Comparison of ENCODE assay signal across 21 mouse cellular contexts in the genomic region with DNA sequence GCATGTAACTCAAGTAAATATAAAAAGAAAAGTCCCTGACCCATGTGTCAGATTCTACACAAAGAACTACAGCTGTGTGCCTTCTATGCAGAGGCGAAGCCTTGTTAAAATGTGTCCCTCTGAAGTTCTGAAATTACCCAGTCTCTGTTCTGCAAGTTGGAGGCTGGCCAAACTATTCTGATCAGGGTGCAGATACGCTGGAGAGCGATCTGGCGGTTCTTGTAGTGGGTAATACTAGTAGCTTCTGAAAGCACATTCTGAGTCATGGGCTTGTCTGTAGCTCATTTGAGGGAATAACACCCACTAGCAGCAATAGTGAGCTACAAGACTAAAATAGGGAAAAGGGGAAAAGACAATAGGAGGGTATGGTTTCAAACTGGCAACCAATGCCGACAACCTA.
DNase-seq lines count a peak whose midpoint lies in the region; ATAC-seq and TF ChIP-seq lines count a peak whose summit lies in the region.
"Had no signal": no experiment of that assay in that cellular context is flagged by ENCODE, and none has a peak within 500 bp of the region (broad histone marks: within the 10 kb centered on the region; RNA-seq: fewer than 3 reads in every experiment).

No protein-coding gene starts in this region.

- 59% methylated on average over 5 of the region's 5 CpGs for WGBS in lung, embryonic 15.5 days
- 84% methylated on average over 5 of the region's 5 CpGs for WGBS in midbrain, embryonic 16.5 days

- no peak overlapping the region for H3K27ac ChIP-seq in lung, embryonic 15.5 days
- H3K27ac ChIP-seq in CH12.LX (ENCODE audit: insufficient read depth, low read depth): no peak overlapping the region
- no peak overlapping the region for H3K27ac ChIP-seq in midbrain, embryonic 16.5 days (ENCODE audit: low read length)
- H3K27ac ChIP-seq: forebrain, embryonic 13.5 days; midbrain, embryonic 10.5 days; midbrain, embryonic 15.5 days had no signal

- H3K79me2 ChIP-seq in CH12.LX (replicated peaks; ENCODE audit: control insufficient read depth, extremely low read depth, insufficient read depth, poor library complexity, severe bottlenecking): no peaks in the 10 kb centered on the region

- in situ Hi-C loops in CH12.LX (cut with MboI; ENCODE audit: low pct_ligation_motif_present, low pct_unique_long_range_greater_than_20kb, low sequenced_read_pairs): no loop called here

- TF ChIP-seq POLR2A in CH12.LX (IDR thresholded peaks at IDR 0.05; ENCODE audit: low read depth, low read length): no peak

- no peak overlapping the region for H3K9ac ChIP-seq in lung, embryonic 15.5 days
- no peak overlapping the region for H3K9ac ChIP-seq in CH12.LX (ENCODE audit: insufficient read depth, low read depth)
- H3K9ac ChIP-seq in midbrain, embryonic 16.5 days (ENCODE audit: low read depth, low read length): no peak overlapping the region
- H3K9ac ChIP-seq: forebrain, embryonic 13.5 days; midbrain, embryonic 15.5 days had no signal

- peak; percentile 49 for DNase-seq in heart, adult 11 months
- DNase-seq in heart, postnatal 4 days: no peak
- peak; percentile 12 for DNase-seq in layer of hippocampus, adult 11-12 months (ENCODE audit: low spot score)
- DNase-seq in layer of hippocampus, postnatal 36 days: no peak
- DNase-seq in lung, postnatal 4 days: no peak
- peak; percentile 45 for DNase-seq in CH12.LX (ENCODE audit: extremely low read depth)
- DNase-seq: adrenal gland, postnatal 25 days; cerebellum, adult 18-20 months; cerebellum, postnatal 10 days; gastrocnemius, postnatal 10 days; heart, postnatal 14 days; kidney, adult 8-10 months; right cerebral cortex, adult 18-20 months; spleen, adult 18-20 months; thymus, postnatal 14 days had no signal

- dilution Hi-C loops in CH12.LX (cut with MboI; ENCODE audit: extremely low pct_ligation_motif_present, extremely low pct_unique_long_range_greater_than_20kb, low sequenced_read_pairs): no loop called here

- TF ChIP-seq CTCF in CH12.LX (conservative IDR thresholded peaks at IDR 0.05 in 1 of 2, IDR thresholded peaks at IDR 0.05 in 1 of 2; ENCODE audit: low read depth in 2 of 2, low read length in 2 of 2): no peak

- H3K36me3 ChIP-seq in lung, embryonic 15.5 days: no peaks in the 10 kb centered on the region
- no peaks in the 10 kb centered on the region for H3K36me3 ChIP-seq in CH12.LX (replicated peaks in 1 of 2; ENCODE audit: control insufficient read depth in 1 of 2, insufficient read depth in 1 of 2, low read length in 1 of 2)
- H3K36me3 ChIP-seq in midbrain, embryonic 16.5 days (ENCODE audit: control insufficient read depth, insufficient read depth, low read length): no peaks in the 10 kb centered on the region
- H3K36me3 ChIP-seq: midbrain, embryonic 10.5 days; midbrain, embryonic 15.5 days had no signal

- H3K4me3 ChIP-seq in lung, embryonic 15.5 days: no peak overlapping the region
- H3K4me3 ChIP-seq in CH12.LX (replicated peaks in 1 of 3; ENCODE audit: low read depth in 2 of 3, low read length in 2 of 3, poor library complexity in 1 of 3): no peak overlapping the region
- no peak overlapping the region for H3K4me3 ChIP-seq in midbrain, embryonic 16.5 days (ENCODE audit: low read depth, low read length)
- H3K4me3 ChIP-seq: forebrain, embryonic 13.5 days; midbrain, embryonic 10.5 days; midbrain, embryonic 15.5 days had no signal

- no peaks in the 10 kb centered on the region for H3K27me3 ChIP-seq in lung, embryonic 15.5 days
- no peaks in the 10 kb centered on the region for H3K27me3 ChIP-seq in CH12.LX (replicated peaks)
- no peaks in the 10 kb centered on the region for H3K27me3 ChIP-seq in midbrain, embryonic 16.5 days (ENCODE audit: control insufficient read depth, insufficient read depth, low read depth, low read length)
- H3K27me3 ChIP-seq: forebrain, embryonic 13.5 days; midbrain, embryonic 15.5 days had no signal

- no peak; the same call in 1 of the 2 replicates for TF ChIP-seq RAD21 in CH12.LX (IDR thresholded peaks at IDR 0.05; ENCODE audit: low read depth, low read length)

- no peaks in the 10 kb centered on the region for H3K9me3 ChIP-seq in lung, embryonic 15.5 days
- H3K9me3 ChIP-seq in CH12.LX (replicated peaks; ENCODE audit: low read length): no peaks in the 10 kb centered on the region
- no peaks in the 10 kb centered on the region for H3K9me3 ChIP-seq in midbrain, embryonic 16.5 days (replicated peaks; ENCODE audit: control insufficient read depth, low read length, poor library complexity, severe bottlenecking)
- H3K9me3 ChIP-seq: forebrain, embryonic 13.5 days; midbrain, embryonic 10.5 days; midbrain, embryonic 15.5 days had no signal

- 0 out of 2 replicates have a peak, but pooled peaks have one; percentile 31 for ATAC-seq in lung, embryonic 15.5 days (ENCODE audit: borderline replicate concordance, extremely low read depth, low FRiP score, low TSS enrichment)
- ATAC-seq in midbrain, embryonic 16.5 days: no peak
- ATAC-seq: forebrain, embryonic 13.5 days; hindbrain, embryonic 16.5 days; midbrain, embryonic 15.5 days had no signal

- no peak overlapping the region for H3K4me2 ChIP-seq in lung, embryonic 15.5 days
- H3K4me2 ChIP-seq in CH12.LX (ENCODE audit: insufficient read depth, low read depth, poor library complexity, severe bottlenecking): no peak overlapping the region
- no peak overlapping the region for H3K4me2 ChIP-seq in midbrain, embryonic 16.5 days (ENCODE audit: low read length)
- H3K4me2 ChIP-seq: forebrain, embryonic 13.5 days; midbrain, embryonic 15.5 days had no signal

- H3K4me1 ChIP-seq in lung, embryonic 15.5 days: 0 out of 2 replicates have a peak, but pooled peaks cover 3% of the 10 kb centered on the region
- H3K4me1 ChIP-seq in CH12.LX (ENCODE audit: control insufficient read depth in 1 of 2, insufficient read depth in 2 of 2): no peaks in the 10 kb centered on the region
- H3K4me1 ChIP-seq in midbrain, embryonic 16.5 days (ENCODE audit: control insufficient read depth, insufficient read depth, low read length): no peaks in the 10 kb centered on the region
- H3K4me1 ChIP-seq: forebrain, embryonic 13.5 days; midbrain, embryonic 10.5 days; midbrain, embryonic 15.5 days had no signal

- TF ChIP-seq EP300 in CH12.LX (IDR thresholded peaks at IDR 0.05; ENCODE audit: low read length): peak; percentile 79

TF ChIP-seq in CH12.LX, 34 proteins besides CTCF, POLR2A, EP300 and RAD21:
- TF ChIP-seq MAFK (IDR thresholded peaks at IDR 0.05; ENCODE audit: insufficient replicate concordance, low read length) (0 out of 2 replicates have a peak, but pooled peaks have one; percentile 60), RCOR1 (conservative IDR thresholded peaks at IDR 0.05; ENCODE audit: low read depth, low read length) (no peak), KAT2A (IDR thresholded peaks at IDR 0.05; ENCODE audit: insufficient replicate concordance, low read length) (no peak), CHD1 (IDR thresholded peaks at IDR 0.05; ENCODE audit: low read depth, low read length) (no peak), BHLHE40 (IDR thresholded peaks at IDR 0.05; ENCODE audit: low read depth, low read length) (peak; percentile 47), MEF2A (IDR thresholded peaks at IDR 0.05; ENCODE audit: borderline replicate concordance, low read depth, low read length) (peak; percentile 67), IRF4 (IDR thresholded peaks at IDR 0.05; ENCODE audit: low read depth, low read length) (peak; percentile 81), JUN (IDR thresholded peaks at IDR 0.05; ENCODE audit: insufficient read depth, low read depth, low read length) (peak; percentile 37; the same call in 1 of the 2 replicates), MAX (IDR thresholded peaks at IDR 0.05; ENCODE audit: low read length) (peak; percentile 18; the same call in 1 of the 2 replicates), ELF1 (IDR thresholded peaks at IDR 0.05; ENCODE audit: low read depth, low read length) (no peak), JUND (conservative IDR thresholded peaks at IDR 0.05; ENCODE audit: low read depth, low read length) (peak; percentile 72), HCFC1 (IDR thresholded peaks at IDR 0.05; ENCODE audit: low read depth, low read length) (no peak)

Comparison
In these comparisons a context has a peak if more than half of its experiments do, and no peak if none do; other contexts are left out.
1. DNase-seq: peak in heart, adult 11 months (single experiment), layer of hippocampus, adult 11-12 months (single experiment) and CH12.LX (single experiment); none in heart, postnatal 4 days (single experiment), layer of hippocampus, postnatal 36 days (0 of 2) and lung, postnatal 4 days (0 of 2).